Mouse (Mus musculus): Measurements from ENCODE around the gene Prkcz. TPM values are rescaled to one million over a fixed set of nuclear protein-coding genes. Genes with fewer than 3 reads are reported as not detected.
A peak's percentile ranks its signal among the peaks of the same experiment; 100 is the strongest.

Gene Prkcz
- total RNA-seq, 2 experiments from 2014 or later = 216 to 223 TPM

- no peak for DNase-seq (ENCODE audit: low spot score in 2 of 2)
These were observed 76.4 kb downstream of the Prkcz start for GRCm38 (mm10) chr4:155284521-155285379.

GRCm38 (mm10) chr4:155283585-155283984 lies 77.6 kb downstream of the Prkcz start:
- peak in 1 of 2 experiments; percentile 50 for DNase-seq (ENCODE audit: low spot score in 2 of 2)

GRCm38 (mm10) chr4:155283001-155283503 lies 78.1 kb downstream of the Prkcz start:
- no peak for DNase-seq (ENCODE audit: low spot score in 2 of 2)

GRCm38 (mm10) chr4:155282231-155282630 lies 78.9 kb downstream of the Prkcz start:
- no peak for DNase-seq (ENCODE audit: low spot score in 2 of 2)

GRCm38 (mm10) chr4:155281652-155282051 lies 79.5 kb downstream of the Prkcz start:
- DNase-seq (ENCODE audit: low spot score in 2 of 2) = peak in 1 of 2 experiments; percentile 50

- no peak for DNase-seq (ENCODE audit: low spot score in 2 of 2)
These were observed 79.9 kb downstream of the Prkcz start for GRCm38 (mm10) chr4:155281227-155281626.

GRCm38 (mm10) chr4:155280768-155281121 lies 80.4 kb downstream of the Prkcz start:
- DNase-seq (ENCODE audit: low spot score in 2 of 2) = no peak

GRCm38 (mm10) chr4:155279926-155280767 lies 81.0 kb downstream of the Prkcz start:
- DNase-seq (ENCODE audit: low spot score in 2 of 2) = peak in 1 of 2 experiments; percentile 51

GRCm38 (mm10) chr4:155279054-155279453 lies 82.1 kb downstream of the Prkcz start:
- no peak for DNase-seq (ENCODE audit: low spot score in 2 of 2)

- no peak for DNase-seq (ENCODE audit: low spot score in 2 of 2)
These were observed 83.2 kb downstream of the Prkcz start for GRCm38 (mm10) chr4:155277963-155278362.

GRCm38 (mm10) chr4:155274851-155275250 lies 86.3 kb downstream of the Prkcz start:
- DNase-seq (ENCODE audit: low spot score in 2 of 2) = peak; percentile 33 to 58

GRCm38 (mm10) chr4:155274451-155274850 lies 86.7 kb downstream of the Prkcz start:
- DNase-seq (ENCODE audit: low spot score in 2 of 2) = no peak

GRCm38 (mm10) chr4:155268382-155268781 lies 92.8 kb downstream of the Prkcz start:
- DNase-seq (ENCODE audit: low spot score in 2 of 2) = peak; percentile 57 to 72

GRCm38 (mm10) chr4:155267639-155268175 lies 93.5 kb downstream of the Prkcz start:
- DNase-seq (ENCODE audit: low spot score in 2 of 2) = no peak

GRCm38 (mm10) chr4:155267047-155267543 lies 94.1 kb downstream of the Prkcz start:
- DNase-seq (ENCODE audit: low spot score in 2 of 2) = no peak

- no peak for DNase-seq (ENCODE audit: low spot score in 2 of 2)
These were observed 96.4 kb downstream of the Prkcz start for GRCm38 (mm10) chr4:155264521-155265321.

GRCm38 (mm10) chr4:155252253-155252652 lies 108.9 kb downstream of the Prkcz start:
- no peak for DNase-seq (ENCODE audit: low spot score in 2 of 2)

GRCm38 (mm10) chr4:155251147-155251546 lies 110.0 kb downstream of the Prkcz start:
- DNase-seq (ENCODE audit: low spot score in 2 of 2) = no peak

GRCm38 (mm10) chr4:155250361-155251117 lies 110.6 kb downstream of the Prkcz start:
- DNase-seq (ENCODE audit: low spot score in 2 of 2) = no peak
